Mouse (Mus musculus) embryonic facial prominence, embryonic 15.5 days (tissue): ENCODE measurements around the gene Nhsl1. TPM values are rescaled to one million over a fixed set of nuclear protein-coding genes. Genes with fewer than 3 reads are reported as not detected.

ENCODE experiments used
- ATAC-seq: fragments of 200-750 bp; cut with Nextera tagmentation; 2 replicates; pipeline ENCODE4 v1.8.0; 2017; ENCODE audit warnings: low read depth, moderate TSS enrichment; ENCODE audit not compliant: insufficient number of reproducible peaks, low FRiP score, low TSS enrichment
- H3K27ac ChIP-seq: fragments of 300-500 bp; sonication (generic); replicated peaks from 2 replicates; pipeline ENCODE4 v1.5.1; 2015; ENCODE audit warnings: mild to moderate bottlenecking, inconsistent platforms
- H3K27me3 ChIP-seq: fragments of 300-500 bp; sonication (generic); 2 replicates; pipeline ENCODE4 v1.6.1; 2015; ENCODE audit warnings: inconsistent platforms
- H3K36me3 ChIP-seq: fragments of 300-500 bp; sonication (generic); 2 replicates; pipeline ENCODE4 v1.6.1; 2015; ENCODE audit warnings: mild to moderate bottlenecking, inconsistent platforms
- H3K4me1 ChIP-seq: fragments of 300-500 bp; sonication (generic); 2 replicates; pipeline ENCODE4 v1.6.1; 2015; ENCODE audit warnings: inconsistent platforms
- H3K4me2 ChIP-seq: fragments of 300-500 bp; sonication (generic); replicated peaks from 2 replicates; pipeline ENCODE4 v1.6.1; 2015; ENCODE audit warnings: mild to moderate bottlenecking, inconsistent platforms
- H3K4me3 ChIP-seq: fragments of 300-500 bp; sonication (generic); replicated peaks from 2 replicates; pipeline ENCODE4 v1.5.1; 2015; ENCODE audit warnings: mild to moderate bottlenecking, inconsistent platforms
- H3K9ac ChIP-seq: fragments of 300-500 bp; sonication (generic); 2 replicates; pipeline ENCODE4 v1.6.1; 2015; ENCODE audit warnings: inconsistent platforms
- H3K9me3 ChIP-seq: fragments of 300-500 bp; sonication (generic); replicated peaks from 2 replicates; pipeline ENCODE4 v1.6.1; 2016; ENCODE audit warnings: inconsistent platforms
- WGBS: fragments of 180-500 bp; shearing (Covaris S2); methylation state at CpG from one replicate; pipeline ENCODE4 v1.1.7; 2015; 5-methylcytosine and 5-hydroxymethylcytosine counted together
- polyA plus RNA-seq: library from polyadenylated mRNA; unstranded; fragments of >200 nt; fragmentation: Nextera tagmentation; extraction: Ambion mirVana; gene quantifications from 2 replicates; pipeline ENCODE4 v1.2.1, GENCODE M21; 2015

The Nhsl1 gene
- 11.0 and 11.4 TPM in 2 replicates for polyA plus RNA-seq

- Histone ChIP-seq H3K4me2 (peak within 1 kb of the TSS; percentile 93), H3K36me3 (no peaks in the 10 kb centered on the region), H3K4me1 (peaks cover 12% of the 10 kb centered on the region), H3K27ac (peak within 1 kb of the TSS; percentile 86), H3K9me3 (no peaks in the 10 kb centered on the region), H3K9ac (peak within 1 kb of the TSS; percentile 85), H3K27me3 (no peaks in the 10 kb centered on the region), H3K4me3 (peak within 1 kb of the TSS; percentile 86)
- WGBS: under 1% methylated on average over 63 of the region's 63 CpGs
- peak; percentile 79 for ATAC-seq
These were observed at the start of gene Nhsl1 for GRCm38 (mm10) chr10:18318916-18319481. Nhsl1 (plus strand) TSS chr10:18318985.

DNA sequence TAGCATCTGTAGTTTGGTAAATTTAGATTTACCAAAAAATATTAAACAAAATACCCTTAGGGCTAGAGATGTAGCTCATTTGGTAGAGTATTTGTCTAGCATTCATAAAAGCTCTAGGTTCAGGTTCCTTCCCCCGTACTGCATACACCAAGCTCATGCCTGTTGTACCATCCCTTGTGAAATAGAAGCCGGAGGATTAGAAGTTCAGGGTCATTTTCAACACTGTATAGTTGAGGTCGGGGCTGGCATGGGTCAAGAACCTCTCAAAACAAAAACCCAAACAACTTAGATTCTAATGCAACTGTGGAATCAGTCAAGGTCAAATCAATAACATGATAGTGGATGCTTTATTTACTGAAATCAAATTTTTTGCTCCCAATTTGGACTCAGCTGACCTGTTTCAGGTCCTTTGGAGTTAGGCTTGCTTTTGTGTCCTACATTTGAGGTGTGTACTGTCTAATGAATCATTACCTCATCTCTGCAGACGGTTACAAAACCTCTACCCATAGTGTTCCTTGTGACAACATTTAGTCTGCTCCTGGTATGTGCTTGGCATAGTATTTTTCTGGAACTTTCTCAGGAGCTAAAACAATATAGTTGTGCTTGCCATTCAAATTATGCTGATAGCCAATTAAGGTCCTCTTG is 42.6 kb upstream of the Nhsl1 start:
- H3K9ac ChIP-seq: no peak overlapping the region
- no peak overlapping the region for H3K4me2 ChIP-seq
- H3K27me3 ChIP-seq: no peaks in the 10 kb centered on the region
- WGBS: 81% methylated on average over 4 of the region's 4 CpGs
- no peak for ATAC-seq
- H3K4me1 ChIP-seq: no peaks in the 10 kb centered on the region
- no peaks in the 10 kb centered on the region for H3K36me3 ChIP-seq
- no peaks in the 10 kb centered on the region for H3K9me3 ChIP-seq
- no peak overlapping the region for H3K27ac ChIP-seq
- H3K4me3 ChIP-seq: no peak overlapping the region

- H3K36me3 ChIP-seq: no peaks in the 10 kb centered on the region
- no peak overlapping the region for H3K4me2 ChIP-seq
- no peaks in the 10 kb centered on the region for H3K4me1 ChIP-seq
- H3K27ac ChIP-seq: no peak overlapping the region
- H3K9me3 ChIP-seq: no peaks in the 10 kb centered on the region
- WGBS: 76% methylated on average over 5 of the region's 5 CpGs
- H3K27me3 ChIP-seq: no peaks in the 10 kb centered on the region
- no peak overlapping the region for H3K4me3 ChIP-seq
- no peak overlapping the region for H3K9ac ChIP-seq
- no peak for ATAC-seq
These were observed 34.8 kb upstream of the Nhsl1 start for GRCm38 (mm10) chr10:18283991-18284390.

DNA sequence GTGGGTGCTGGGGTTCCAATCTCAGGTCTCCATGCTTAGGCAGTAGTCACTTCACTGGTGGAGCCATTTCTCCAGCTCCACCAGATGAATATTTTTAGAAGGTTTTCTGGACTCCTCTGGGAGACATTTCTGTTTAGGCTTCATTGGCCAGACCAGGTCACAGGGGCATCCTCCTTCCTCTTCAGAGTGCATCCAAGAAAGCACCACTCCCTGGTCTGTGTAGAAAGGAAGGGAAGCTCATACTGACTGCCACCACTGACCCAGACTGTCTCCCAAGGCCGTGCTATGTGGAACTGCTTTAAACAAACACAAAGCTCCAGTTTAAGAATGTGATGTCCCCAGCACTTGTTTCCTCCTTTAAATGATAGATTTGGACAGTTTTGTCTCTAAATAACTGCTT is 29.3 kb upstream of the Nhsl1 start:
- Histone ChIP-seq H3K27me3 (no peaks in the 10 kb centered on the region), H3K4me2 (no peak overlapping the region), H3K27ac (no peak overlapping the region), H3K9ac (no peak overlapping the region), H3K36me3 (no peaks in the 10 kb centered on the region), H3K9me3 (no peaks in the 10 kb centered on the region), H3K4me3 (no peak overlapping the region), H3K4me1 (no peaks in the 10 kb centered on the region)
- WGBS: 52% methylated on average over 1 of the region's 1 CpGs
- no peak for ATAC-seq

GRCm38 (mm10) chr10:18305106-18305505 is 13.7 kb upstream of the Nhsl1 start:
- H3K27me3 ChIP-seq: no peaks in the 10 kb centered on the region
- H3K9ac ChIP-seq: no peak overlapping the region
- 69% methylated on average over 5 of the region's 5 CpGs for WGBS
- no peak overlapping the region for H3K4me3 ChIP-seq
- H3K4me1 ChIP-seq: no peaks in the 10 kb centered on the region
- no peaks in the 10 kb centered on the region for H3K9me3 ChIP-seq
- no peaks in the 10 kb centered on the region for H3K36me3 ChIP-seq
- ATAC-seq: no peak
- no peak overlapping the region for H3K27ac ChIP-seq
- no peak overlapping the region for H3K4me2 ChIP-seq

DNA sequence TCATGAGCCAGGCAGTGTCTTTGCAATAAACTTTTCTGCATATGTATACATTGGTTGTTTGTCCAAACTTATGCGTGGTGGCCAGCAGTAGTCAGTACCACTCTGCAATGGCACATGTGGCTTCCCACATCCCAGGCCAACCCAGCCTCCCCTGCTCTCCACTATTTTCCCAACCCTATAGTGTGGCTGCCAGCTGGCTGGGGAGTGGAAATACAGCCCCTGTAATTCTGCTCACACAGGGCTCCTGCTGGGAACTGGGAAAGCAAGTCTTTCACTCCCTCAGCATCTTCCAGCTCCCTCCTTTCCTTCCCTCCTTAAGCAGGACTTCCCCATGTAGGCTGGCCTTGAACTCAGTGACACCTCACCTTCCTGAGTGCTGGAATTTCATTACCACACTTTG is 3.7 kb upstream of the Nhsl1 start:
- WGBS: 78% methylated on average over 1 of the region's 1 CpGs
- H3K27me3 ChIP-seq: no peaks in the 10 kb centered on the region
- H3K9ac ChIP-seq: no peak overlapping the region
- H3K27ac ChIP-seq: no peak overlapping the region
- H3K4me2 ChIP-seq: no peak overlapping the region
- no peaks in the 10 kb centered on the region for H3K9me3 ChIP-seq
- ATAC-seq: no peak
- no peak overlapping the region for H3K4me3 ChIP-seq
- H3K4me1 ChIP-seq: peaks cover 12% of the 10 kb centered on the region
- H3K36me3 ChIP-seq: no peaks in the 10 kb centered on the region

GRCm38 (mm10) chr10:18317521-18317920 is 1.3 kb upstream of the Nhsl1 start:
- no peak for ATAC-seq
- peak overlapping the region; percentile 93 for H3K4me2 ChIP-seq
- H3K9ac ChIP-seq: no peak overlapping the region
- peak overlapping the region; percentile 86 for H3K4me3 ChIP-seq
- H3K4me1 ChIP-seq: peaks cover 12% of the 10 kb centered on the region
- H3K27me3 ChIP-seq: no peaks in the 10 kb centered on the region
- no peaks in the 10 kb centered on the region for H3K9me3 ChIP-seq
- no peak overlapping the region for H3K27ac ChIP-seq
- no peaks in the 10 kb centered on the region for H3K36me3 ChIP-seq
- 24% methylated on average over 10 of the region's 10 CpGs for WGBS

GRCm38 (mm10) chr10:18317961-18318915 is 547 bp upstream of the Nhsl1 start:
- Histone ChIP-seq H3K36me3 (no peaks in the 10 kb centered on the region), H3K27ac (peak overlapping the region; percentile 86), H3K27me3 (no peaks in the 10 kb centered on the region), H3K9me3 (no peaks in the 10 kb centered on the region), H3K9ac (peak overlapping the region; percentile 85), H3K4me1 (peaks cover 12% of the 10 kb centered on the region), H3K4me3 (peak overlapping the region; percentile 86), H3K4me2 (peak overlapping the region; percentile 93)
- WGBS: 1% methylated on average over 73 of the region's 89 CpGs
- ATAC-seq: peak; percentile 81

- Histone ChIP-seq H3K27ac (0 out of 2 replicates have a peak overlapping the region, but pooled peaks have one; percentile 5), H3K9ac (peak overlapping the region; percentile 85; the same call in 1 of the 2 replicates)
These were observed 906 bp downstream of the Nhsl1 start for GRCm38 (mm10) chr10:18319691-18320090.

GRCm38 (mm10) chr10:18321861-18322260 is 3.1 kb downstream of the Nhsl1 start:
- no peaks in the 10 kb centered on the region for H3K9me3 ChIP-seq
- ATAC-seq: no peak
- no peak overlapping the region for H3K4me2 ChIP-seq
- H3K27ac ChIP-seq: no peak overlapping the region
- H3K27me3 ChIP-seq: no peaks in the 10 kb centered on the region
- no peak overlapping the region for H3K4me3 ChIP-seq
- WGBS: 78% methylated on average over 6 of the region's 6 CpGs
- no peak overlapping the region for H3K9ac ChIP-seq
- H3K4me1 ChIP-seq: peaks cover 12% of the 10 kb centered on the region
- H3K36me3 ChIP-seq: no peaks in the 10 kb centered on the region

More at GRCm38 (mm10) chr10:18319691-18320090, 906 bp downstream of the Nhsl1 start:
- Histone ChIP-seq H3K4me1 (peaks cover 12% of the 10 kb centered on the region), H3K36me3 (no peaks in the 10 kb centered on the region), H3K9me3 (no peaks in the 10 kb centered on the region), H3K27me3 (no peaks in the 10 kb centered on the region), H3K4me2 (peak overlapping the region; percentile 93), H3K4me3 (peak overlapping the region; percentile 86)
- no peak for ATAC-seq
- WGBS: 15% methylated on average over 4 of the region's 4 CpGs

DNA sequence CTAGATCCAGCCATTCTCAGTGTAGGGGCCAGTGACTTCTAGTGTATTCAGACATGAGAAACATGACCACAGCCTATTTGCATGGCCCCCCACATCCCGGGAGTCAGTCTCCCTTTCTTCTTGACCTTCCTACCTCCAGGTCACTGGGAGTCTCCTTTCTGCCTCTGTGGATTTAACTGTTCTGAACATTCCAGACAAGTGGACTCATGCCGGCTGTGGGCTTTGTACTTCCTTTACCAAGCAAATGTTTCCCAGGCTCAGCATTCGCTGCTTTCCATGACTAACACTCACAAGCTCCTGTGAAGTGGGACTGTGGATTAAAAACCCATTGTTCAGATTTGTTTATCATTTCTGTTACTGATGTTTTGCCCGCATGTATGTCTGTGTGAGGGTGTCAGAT is 4.9 kb downstream of the Nhsl1 start:
- Histone ChIP-seq H3K27ac (no peak overlapping the region), H3K9ac (no peak overlapping the region), H3K27me3 (no peaks in the 10 kb centered on the region), H3K4me3 (no peak overlapping the region), H3K4me1 (peaks cover 7% of the 10 kb centered on the region), H3K36me3 (no peaks in the 10 kb centered on the region), H3K9me3 (no peaks in the 10 kb centered on the region), H3K4me2 (no peak overlapping the region)
- no peak for ATAC-seq
- 49% methylated on average over 4 of the region's 4 CpGs for whole genome bisulfite sequencing
